Mouse (Mus musculus): ENCODE results near the gene Cabp4. TPM values are rescaled to one million over a fixed set of nuclear protein-coding genes. Genes with fewer than 3 reads are reported as not detected.

Cabp4 gene
- total and polyA plus RNA-seq, 3 experiments: 2.8 to 11.8 (median 6.4) TPM

GRCm38 (mm10) chr19:4184976-4185975 lies 41.4 kb upstream of the Cabp4 start:
- peak overlapping the region in 1 of 3 experiments; percentile 9 for H3K4me3 ChIP-seq (replicated peaks in 1 of 3; ENCODE audit: low read depth in 2 of 3, low read length in 2 of 3, poor library complexity in 1 of 3)
- peaks cover 70 to 88% of the 10 kb centered on the region in 2 experiments for H3K36me3 ChIP-seq (replicated peaks in 1 of 2; ENCODE audit: control insufficient read depth in 1 of 2, insufficient read depth in 1 of 2, low read length in 1 of 2)
- H3K9me3 ChIP-seq (replicated peaks; ENCODE audit: low read length): no peaks in the 10 kb centered on the region
- peaks cover 19% of the 10 kb centered on the region for H3K79me2 ChIP-seq (replicated peaks; ENCODE audit: control insufficient read depth, extremely low read depth, insufficient read depth, poor library complexity, severe bottlenecking)
- in situ Hi-C loops (cut with MboI; ENCODE audit: low pct_ligation_motif_present, low pct_unique_long_range_greater_than_20kb, low sequenced_read_pairs): no loop called here
- no peak overlapping the region for H3K9ac ChIP-seq (ENCODE audit: insufficient read depth, low read depth)
- peaks cover 28 to 80% of the 10 kb centered on the region in 2 experiments for H3K4me1 ChIP-seq (ENCODE audit: control insufficient read depth in 1 of 2, insufficient read depth in 2 of 2)
- DNase-seq (ENCODE audit: extremely low read depth): peak; percentile 61
- dilution Hi-C loops (cut with MboI; ENCODE audit: extremely low pct_ligation_motif_present, extremely low pct_unique_long_range_greater_than_20kb, low sequenced_read_pairs): no loop called here
- no peak overlapping the region for H3K4me2 ChIP-seq (ENCODE audit: insufficient read depth, low read depth, poor library complexity, severe bottlenecking)
- peak overlapping the region; percentile 67 for H3K27ac ChIP-seq (ENCODE audit: insufficient read depth, low read depth)
- no peaks in the 10 kb centered on the region for H3K27me3 ChIP-seq (replicated peaks)
- TF ChIP-seq RAD21 (IDR thresholded peaks at IDR 0.05; ENCODE audit: low read depth, low read length): no peak
- no peak for TF ChIP-seq CHD2 (IDR thresholded peaks at IDR 0.05; ENCODE audit: low read length)
- TF ChIP-seq ELF1 (IDR thresholded peaks at IDR 0.05; ENCODE audit: low read depth, low read length): peak; percentile 41
- TF ChIP-seq ZC3H11A (IDR thresholded peaks at IDR 0.05; ENCODE audit: low read depth, low read length): no peak
- no peak for TF ChIP-seq UBTF (IDR thresholded peaks at IDR 0.05; ENCODE audit: low read depth, low read length)
- no peak for TF ChIP-seq KAT2A (IDR thresholded peaks at IDR 0.05; ENCODE audit: insufficient replicate concordance, low read length)
- no peak for TF ChIP-seq BHLHE40 (IDR thresholded peaks at IDR 0.05; ENCODE audit: low read depth, low read length)
- no peak for TF ChIP-seq USF1 (IDR thresholded peaks at IDR 0.05; ENCODE audit: low read depth, low read length)

- DNase-seq (ENCODE audit: extremely low read depth): no peak
- Histone ChIP-seq H3K4me3 (replicated peaks in 1 of 3; ENCODE audit: low read depth in 2 of 3, low read length in 2 of 3, poor library complexity in 1 of 3) (no peak overlapping the region), H3K4me1 (ENCODE audit: control insufficient read depth in 1 of 2, insufficient read depth in 2 of 2) (peaks cover 17 to 71% of the 10 kb centered on the region in 2 experiments), H3K9me3 (replicated peaks; ENCODE audit: low read length) (no peaks in the 10 kb centered on the region), H3K79me2 (replicated peaks; ENCODE audit: control insufficient read depth, extremely low read depth, insufficient read depth, poor library complexity, severe bottlenecking) (peaks cover 3% of the 10 kb centered on the region; the same call in 1 of the 2 replicates), H3K4me2 (ENCODE audit: insufficient read depth, low read depth, poor library complexity, severe bottlenecking) (no peak overlapping the region), H3K27ac (ENCODE audit: insufficient read depth, low read depth) (no peak overlapping the region), H3K9ac (ENCODE audit: insufficient read depth, low read depth) (no peak overlapping the region), H3K36me3 (replicated peaks in 1 of 2; ENCODE audit: control insufficient read depth in 1 of 2, insufficient read depth in 1 of 2, low read length in 1 of 2) (peaks cover 71 to 95% of the 10 kb centered on the region in 2 experiments), H3K27me3 (replicated peaks) (no peaks in the 10 kb centered on the region)
- dilution Hi-C loops (cut with MboI; ENCODE audit: extremely low pct_ligation_motif_present, extremely low pct_unique_long_range_greater_than_20kb, low sequenced_read_pairs): no loop called here
- in situ Hi-C loops (cut with MboI; ENCODE audit: low pct_ligation_motif_present, low pct_unique_long_range_greater_than_20kb, low sequenced_read_pairs): no loop called here
- no peak for TF ChIP-seq MAZ (IDR thresholded peaks at IDR 0.05; ENCODE audit: low read depth, low read length)
- no peak for TF ChIP-seq ELF1 (IDR thresholded peaks at IDR 0.05; ENCODE audit: low read depth, low read length)
- no peak for TF ChIP-seq UBTF (IDR thresholded peaks at IDR 0.05; ENCODE audit: low read depth, low read length)
- no peak for TF ChIP-seq POLR2A (IDR thresholded peaks at IDR 0.05; ENCODE audit: low read depth, low read length)
- no peak for TF ChIP-seq PAX5 (IDR thresholded peaks at IDR 0.05; ENCODE audit: low read length)
- no peak for TF ChIP-seq IRF4 (IDR thresholded peaks at IDR 0.05; ENCODE audit: low read depth, low read length)
- TF ChIP-seq E2F4 (IDR thresholded peaks at IDR 0.05; ENCODE audit: insufficient replicate concordance, low read depth, low read length): no peak
- no peak for TF ChIP-seq ZMIZ1 (IDR thresholded peaks at IDR 0.05; ENCODE audit: low read depth, low read length)
- TF ChIP-seq MYC (IDR thresholded peaks at IDR 0.05; ENCODE audit: low read depth, low read length): no peak
- no peak for TF ChIP-seq MAFK (IDR thresholded peaks at IDR 0.05; ENCODE audit: insufficient replicate concordance, low read length)
- no peak for TF ChIP-seq MAX (IDR thresholded peaks at IDR 0.05; ENCODE audit: low read length)
- TF ChIP-seq EP300 (IDR thresholded peaks at IDR 0.05; ENCODE audit: low read length): no peak
- no peak for TF ChIP-seq NELFE (IDR thresholded peaks at IDR 0.05; ENCODE audit: low read depth, low read length)
- no peak for TF ChIP-seq KAT2A (IDR thresholded peaks at IDR 0.05; ENCODE audit: insufficient replicate concordance, low read length)
- no peak for TF ChIP-seq POLR2AphosphoS2 (IDR thresholded peaks at IDR 0.05; ENCODE audit: low read depth, low read length)
- TF ChIP-seq ETS1 (conservative IDR thresholded peaks at IDR 0.05; ENCODE audit: low read depth, low read length): no peak
- no peak for TF ChIP-seq JUN (IDR thresholded peaks at IDR 0.05; ENCODE audit: insufficient read depth, low read depth, low read length)
- no peak for TF ChIP-seq NRF1 (IDR thresholded peaks at IDR 0.05; ENCODE audit: low read depth, low read length)
Observed at GRCm38 (mm10) chr19:4183689-4184088, 39.9 kb upstream of the Cabp4 start.

Measured in CH12.LX (cell line).